Mouse (Mus musculus) stomach, postnatal 0 days (tissue): Measurements from ENCODE around the gene Dapl1. TPM values are rescaled to one million over a fixed set of nuclear protein-coding genes. Genes with fewer than 3 reads are reported as not detected.

Experiments used
- ATAC-seq: fragments of 200-750 bp; cut with Nextera tagmentation; 2 replicates; pipeline ENCODE4 v1.8.0; 2017; ENCODE audit not compliant: low FRiP score, low TSS enrichment
- DNase-seq: peaks from one replicate; pipeline ENCODE4 v3.0.0-alpha.2; 2016; ENCODE audit warnings: low spot score
- H3K27ac ChIP-seq: fragments of 300-500 bp; sonication (generic); replicated peaks from 2 replicates; pipeline ENCODE4 v1.5.1; 2014; ENCODE audit warnings: mild to moderate bottlenecking, control low read depth
- H3K27me3 ChIP-seq: fragments of 300-500 bp; sonication (generic); 2 replicates; pipeline ENCODE4 v1.6.1; 2014; ENCODE audit warnings: low read length; ENCODE audit not compliant: control insufficient read depth, insufficient read depth
- H3K36me3 ChIP-seq: fragments of 300-500 bp; sonication (generic); 2 replicates; pipeline ENCODE4 v1.6.1; 2014; ENCODE audit warnings: low read length, mixed read lengths; ENCODE audit not compliant: control insufficient read depth, insufficient read depth
- H3K4me1 ChIP-seq: fragments of 300-500 bp; sonication (generic); replicated peaks from 2 replicates; pipeline ENCODE4 v1.6.1; 2014; ENCODE audit warnings: antibody characterized with exemption; ENCODE audit not compliant: control insufficient read depth, insufficient read depth
- H3K4me2 ChIP-seq: fragments of 300-500 bp; sonication (generic); replicated peaks from 2 replicates; pipeline ENCODE4 v1.6.1; 2014; ENCODE audit warnings: low read depth, mild to moderate bottlenecking, control low read depth, moderate library complexity
- H3K4me3 ChIP-seq: fragments of 300-500 bp; sonication (generic); 2 replicates; pipeline ENCODE4 v1.5.1; 2014; ENCODE audit warnings: low read depth, low read length, control low read depth
- H3K9ac ChIP-seq: fragments of 300-500 bp; sonication (generic); 2 replicates; pipeline ENCODE4 v1.6.1; 2014; ENCODE audit warnings: mild to moderate bottlenecking, low read length, control low read depth, mixed read lengths
- H3K9me3 ChIP-seq: fragments of 300-500 bp; sonication (generic); 2 replicates; pipeline ENCODE4 v1.6.1; 2016; ENCODE audit warnings: low read length; ENCODE audit not compliant: control insufficient read depth
- CTCF ChIP-seq: IDR thresholded peaks from 2 replicates; pipeline ENCODE4 v1.5.1; 2016; ENCODE audit warnings: antibody characterized with exemption, low read depth, mild to moderate bottlenecking, moderate library complexity
- EP300 ChIP-seq: optimal IDR thresholded peaks from 2 replicates; pipeline ENCODE3; 2016; ENCODE audit warnings: antibody characterized with exemption
- WGBS: fragments of 180-500 bp; shearing (Covaris S2); extraction: QIAGEN DNeasy Blood & Tissue Kit; methylation state at CpG from one replicate; pipeline ENCODE4 v1.1.7; 2014; 5-methylcytosine and 5-hydroxymethylcytosine counted together
- polyA plus RNA-seq: library from polyadenylated mRNA; unstranded; fragments of >200 nt; fragmentation: Nextera tagmentation; extraction: Ambion mirVana; gene quantifications from 2 replicates; pipeline ENCODE4 v1.2.1, GENCODE M21; 2015

Gene Dapl1
- polyA plus RNA-seq, 1 experiment from 2014 or later = 472 TPM

DNA sequence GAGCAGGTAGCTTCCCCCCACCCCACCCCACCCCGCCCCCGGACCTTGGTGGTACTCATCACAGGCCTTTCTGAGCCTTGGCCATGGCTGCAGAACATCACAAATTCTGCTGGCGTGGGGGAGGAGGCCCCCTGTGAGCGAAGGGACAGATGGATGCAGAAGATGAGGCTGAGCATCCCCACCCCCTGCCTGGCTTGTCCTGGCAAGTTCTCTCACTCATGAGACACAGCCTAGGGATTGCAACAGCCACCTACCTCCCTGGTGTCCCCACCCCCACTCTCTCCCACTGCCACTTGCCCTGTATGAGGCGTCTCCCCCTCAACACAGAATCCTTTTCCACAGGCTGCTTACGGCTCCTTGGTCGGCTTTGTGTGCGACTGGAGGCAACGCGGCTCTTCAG is 49.1 kb downstream of the Dapl1 start:
- Histone ChIP-seq H3K4me3 (no peak overlapping the region), H3K9me3 (no peaks in the 10 kb centered on the region), H3K27me3 (no peaks in the 10 kb centered on the region), H3K27ac (no peak overlapping the region), H3K4me2 (no peak overlapping the region), H3K9ac (no peak overlapping the region), H3K4me1 (0 out of 2 replicates have a peak, but pooled peaks cover 3% of the 10 kb centered on the region), H3K36me3 (no peaks in the 10 kb centered on the region)
- no peak for TF ChIP-seq CTCF
- no peak for TF ChIP-seq EP300
- WGBS = 80% methylated on average over 10 of the region's 10 CpGs
- ATAC-seq (no peak), DNase-seq (no peak)

DNA sequence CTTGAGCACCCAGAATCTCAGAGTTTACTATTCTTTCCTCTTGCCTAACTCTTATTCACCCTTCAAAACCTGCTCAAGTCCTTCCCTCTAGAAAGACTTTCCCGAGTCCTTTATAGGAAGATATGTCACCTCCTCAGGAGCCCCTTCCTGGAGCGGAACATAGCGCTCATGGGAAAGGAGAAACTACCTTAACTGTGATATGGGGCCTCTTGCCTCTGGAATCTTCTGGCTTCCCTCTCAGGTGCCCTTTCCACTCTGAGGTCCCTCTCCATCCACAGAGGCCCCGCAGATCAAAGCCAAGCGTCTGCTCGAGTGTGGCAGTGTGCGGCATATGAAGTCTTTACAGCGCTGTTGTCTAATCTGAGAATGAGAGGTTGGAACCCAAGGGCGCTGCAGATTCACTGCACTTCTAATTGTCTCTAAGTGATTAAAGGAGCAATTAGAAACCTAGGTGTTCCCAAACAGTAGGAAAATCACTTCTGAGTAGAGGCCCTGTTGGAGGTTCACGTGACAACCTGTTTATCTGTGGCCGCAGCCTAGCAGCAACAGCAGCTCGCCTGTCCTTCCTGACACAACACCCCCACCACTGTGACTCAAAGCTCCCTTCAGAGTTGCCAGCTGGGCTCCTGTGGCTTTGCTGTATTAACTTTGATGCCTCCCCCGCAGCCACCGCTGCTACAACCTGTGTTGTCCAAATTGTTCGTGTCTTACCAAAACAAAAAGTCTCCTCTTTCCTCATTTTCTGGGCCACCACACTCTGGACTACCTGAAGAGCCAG is 49.7 kb downstream of the Dapl1 start:
- Histone ChIP-seq H3K4me1 (0 out of 2 replicates have a peak, but pooled peaks cover 3% of the 10 kb centered on the region), H3K9me3 (no peaks in the 10 kb centered on the region), H3K27me3 (no peaks in the 10 kb centered on the region), H3K4me2 (no peak overlapping the region), H3K4me3 (no peak overlapping the region), H3K9ac (no peak overlapping the region), H3K36me3 (no peaks in the 10 kb centered on the region), H3K27ac (no peak overlapping the region)
- WGBS = 80% methylated on average over 15 of the region's 15 CpGs
- ATAC-seq (no peak), DNase-seq (no peak)
- TF ChIP-seq CTCF (no peak), EP300 (no peak)

DNA sequence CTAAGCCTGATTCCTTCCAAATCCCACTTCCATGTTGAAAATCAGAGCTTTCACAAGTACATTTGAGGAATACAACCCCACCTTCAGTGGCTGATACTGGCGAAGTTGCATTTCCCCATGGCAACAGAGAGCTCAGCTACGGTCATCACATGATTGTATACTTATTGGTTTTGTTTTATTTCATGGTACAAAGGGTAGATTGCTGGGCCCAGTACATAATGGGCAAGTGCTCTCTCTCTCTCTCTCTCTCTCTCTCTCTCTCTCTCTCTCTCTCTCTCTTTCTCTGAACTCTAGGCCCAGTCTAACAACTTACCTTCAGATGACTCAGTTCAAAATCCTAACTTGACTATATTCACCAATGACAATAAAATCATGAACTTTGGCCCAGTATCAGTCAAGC is 52.5 kb downstream of the Dapl1 start:
- Histone ChIP-seq H3K4me3 (no peak overlapping the region), H3K9me3 (no peaks in the 10 kb centered on the region), H3K36me3 (no peaks in the 10 kb centered on the region), H3K9ac (no peak overlapping the region), H3K4me1 (no peaks in the 10 kb centered on the region), H3K4me2 (no peak overlapping the region), H3K27ac (no peak overlapping the region), H3K27me3 (no peaks in the 10 kb centered on the region)
- DNase-seq (no peak), ATAC-seq (no peak)
- no peak for TF ChIP-seq EP300
- no peak for TF ChIP-seq CTCF
- WGBS = 82% methylated on average over 2 of the region's 2 CpGs

DNA sequence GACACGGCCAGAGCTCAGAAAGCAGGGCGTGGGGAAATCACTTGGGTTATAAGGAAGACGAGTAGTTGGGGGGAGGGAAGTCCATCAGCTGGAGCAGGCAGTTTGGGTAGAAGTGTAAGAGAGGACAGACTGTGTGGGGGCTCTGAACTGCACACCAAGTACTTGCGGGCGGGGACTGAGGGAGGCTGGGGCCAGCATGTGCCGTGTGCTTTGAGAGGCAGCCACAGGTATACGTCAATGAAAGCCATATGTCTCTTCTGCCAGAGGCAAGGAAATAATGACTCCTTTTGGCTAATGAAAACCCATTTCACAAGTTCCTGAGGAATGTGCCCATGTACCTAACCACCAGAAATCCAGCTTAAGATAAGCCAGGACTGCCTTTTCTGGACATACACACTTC is 53.6 kb downstream of the Dapl1 start:
- DNase-seq (no peak), ATAC-seq (no peak)
- no peak overlapping the region for H3K4me2 ChIP-seq
- H3K36me3 ChIP-seq = no peaks in the 10 kb centered on the region
- WGBS = 75% methylated on average over 7 of the region's 7 CpGs
- H3K27ac ChIP-seq = no peak overlapping the region
- H3K27me3 ChIP-seq = no peaks in the 10 kb centered on the region
- no peak overlapping the region for H3K4me3 ChIP-seq
- H3K4me1 ChIP-seq = no peaks in the 10 kb centered on the region
- H3K9me3 ChIP-seq = no peaks in the 10 kb centered on the region
- no peak for TF ChIP-seq CTCF
- TF ChIP-seq EP300 = no peak
- no peak overlapping the region for H3K9ac ChIP-seq

DNA sequence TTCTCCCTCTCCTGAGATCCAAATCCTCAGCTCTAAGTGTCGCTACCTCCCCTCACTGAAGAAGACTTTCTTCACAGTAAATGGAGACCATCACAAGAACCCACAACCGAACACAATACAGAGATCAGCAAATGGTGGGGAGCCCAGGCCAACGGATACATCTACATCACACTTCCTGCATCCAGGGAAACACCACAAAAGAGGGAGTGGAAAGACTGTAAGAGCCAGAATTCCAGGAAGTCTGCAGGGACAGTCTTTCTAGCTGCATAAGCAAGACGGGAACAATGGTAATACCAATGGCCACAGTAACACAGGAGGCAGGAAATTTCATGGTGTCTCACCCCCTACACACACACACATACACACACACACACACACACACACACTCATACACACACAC is 55.3 kb downstream of the Dapl1 start:
- no peak for TF ChIP-seq EP300
- no peak for TF ChIP-seq CTCF
- H3K36me3 ChIP-seq = no peaks in the 10 kb centered on the region
- no peak overlapping the region for H3K4me2 ChIP-seq
- H3K27me3 ChIP-seq = no peaks in the 10 kb centered on the region
- no peak overlapping the region for H3K9ac ChIP-seq
- DNase-seq (no peak), ATAC-seq (no peak)
- H3K27ac ChIP-seq = no peak overlapping the region
- 64% methylated on average over 4 of the region's 4 CpGs for WGBS
- H3K9me3 ChIP-seq = no peaks in the 10 kb centered on the region
- no peak overlapping the region for H3K4me3 ChIP-seq
- H3K4me1 ChIP-seq = no peaks in the 10 kb centered on the region

- WGBS = 19% methylated on average over 11 of the region's 11 CpGs
- Histone ChIP-seq H3K36me3 (no peaks in the 10 kb centered on the region), H3K9ac (no peak overlapping the region), H3K4me2 (no peak overlapping the region), H3K4me1 (no peaks in the 10 kb centered on the region), H3K27ac (no peak overlapping the region), H3K9me3 (no peaks in the 10 kb centered on the region), H3K4me3 (no peak overlapping the region), H3K27me3 (no peaks in the 10 kb centered on the region)
- ATAC-seq = peak; percentile 64; the same call in 1 of the 2 replicates
- TF ChIP-seq CTCF (peak; percentile 95), EP300 (no peak)
- peak; percentile 79 for DNase-seq
Observed at GRCm38 (mm10) chr2:59541121-59541887, 56.9 kb downstream of the Dapl1 start.
